Mouse (Mus musculus): Measurements from ENCODE around the gene Gtf2h5.

DNA sequence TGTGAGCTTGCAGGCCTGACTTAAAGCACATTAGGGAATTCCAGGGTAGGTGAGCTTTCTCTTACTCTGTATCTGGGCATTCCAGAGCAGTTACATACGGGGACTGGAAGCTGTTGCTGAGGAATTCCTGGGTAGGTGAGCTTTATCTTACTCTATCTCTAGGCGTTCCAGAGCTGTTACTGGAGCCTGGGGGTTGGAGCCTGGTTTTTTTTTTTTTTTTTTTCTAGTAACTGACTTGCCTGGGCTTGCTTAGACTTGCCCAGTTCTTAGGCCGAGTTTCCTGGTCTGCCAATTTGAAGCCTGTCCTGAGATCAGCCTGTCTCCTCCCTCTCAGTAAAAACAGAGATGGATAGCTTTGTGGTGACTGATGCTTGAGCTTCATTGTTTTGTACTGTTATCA is 48.5 kb downstream of the Gtf2h5 start:
- TF ChIP-seq CTCF (IDR thresholded peaks at IDR 0.05) (no peak), EP300 (IDR thresholded peaks at IDR 0.05) (no peak)
